Comparison of ENCODE assay signal across 27 mouse cellular contexts in genomic region chr7:114520122-114520521, GRCm38 (mm10). TPM values are rescaled to one million over a fixed set of nuclear protein-coding genes. Genes with fewer than 3 reads are reported as not detected.
DNase-seq lines count a peak whose midpoint lies in the region; TF ChIP-seq lines count a peak whose summit lies in the region.
"Had no signal": no experiment of that assay in that cellular context is flagged by ENCODE, and none has a peak within 500 bp of the region (broad histone marks: within the 10 kb centered on the region; RNA-seq: fewer than 3 reads in every experiment).

No protein-coding gene starts in this region.

- H3ac ChIP-seq in C2C12 (ENCODE audit: control insufficient read depth, insufficient read length, low read depth): no peak overlapping the region

- no peak for TF ChIP-seq CTCF in C2C12 (IDR thresholded peaks at IDR 0.05; ENCODE audit: control insufficient read depth, insufficient read depth, insufficient read length)
- no peak for TF ChIP-seq CTCF in layer of hippocampus, adult 2 months (conservative IDR thresholded peaks at IDR 0.05)

- peak; percentile 45 for DNase-seq in adrenal gland, adult 2 months
- no peak for DNase-seq in adrenal gland, postnatal 4 days (ENCODE audit: low spot score in 2 of 2)
- DNase-seq in 3T3-L1 (ENCODE audit: low read depth, low spot score): peak; percentile 36
- peak; percentile 13 for DNase-seq in adrenal gland, postnatal 14 days
- DNase-seq in cerebellum, postnatal 10 days: no peak
- DNase-seq in layer of hippocampus, adult 2 months (ENCODE audit: low spot score in 2 of 2): no peak
- DNase-seq in left cerebral cortex, adult 9 months (ENCODE audit: low spot score in 2 of 2): no peak
- DNase-seq: cerebellum, adult 18-20 months; cerebellum, adult 9-10 months; cerebellum, postnatal 25 days; gastrocnemius, postnatal 25 days; heart, adult 18-20 months; heart, postnatal 10 days; heart, postnatal 36 days; kidney, adult 11 months; kidney, adult 8-10 months had no signal

- H3K79me3 ChIP-seq in C2C12 (ENCODE audit: low read depth): no peaks in the 10 kb centered on the region

- no peak overlapping the region for H3K4me3 ChIP-seq in C2C12 (ENCODE audit: insufficient read depth, poor library complexity, severe bottlenecking)
- no peak overlapping the region for H3K4me3 ChIP-seq in layer of hippocampus, adult 2 months
- H3K4me3 ChIP-seq: embryonic facial prominence, embryonic 12.5 days; embryonic facial prominence, embryonic 15.5 days; heart, embryonic 12.5 days; heart, embryonic 15.5 days; hindbrain, embryonic 10.5 days; hindbrain, embryonic 13.5 days; intestine, embryonic 15.5 days had no signal

- no peak overlapping the region for H3K27ac ChIP-seq in layer of hippocampus, adult 2 months
- H3K27ac ChIP-seq: embryonic facial prominence, embryonic 12.5 days; embryonic facial prominence, embryonic 15.5 days; heart, embryonic 15.5 days; hindbrain, embryonic 10.5 days; hindbrain, embryonic 13.5 days; intestine, embryonic 15.5 days had no signal

- H3K27me3 ChIP-seq in C2C12 (ENCODE audit: control insufficient read depth, insufficient read depth, insufficient read length): no peaks in the 10 kb centered on the region
- H3K27me3 ChIP-seq: CH12.LX; embryonic facial prominence, embryonic 12.5 days; embryonic facial prominence, embryonic 15.5 days; heart, embryonic 12.5 days; heart, embryonic 15.5 days; hindbrain, embryonic 13.5 days; intestine, embryonic 15.5 days had no signal

- H3K36me3 ChIP-seq in C2C12 (ENCODE audit: control insufficient read depth, insufficient read depth): no peaks in the 10 kb centered on the region
- H3K36me3 ChIP-seq: embryonic facial prominence, embryonic 15.5 days; heart, embryonic 12.5 days; heart, embryonic 15.5 days; intestine, embryonic 15.5 days had no signal

- no peaks in the 10 kb centered on the region for H3K79me2 ChIP-seq in C2C12 (ENCODE audit: control insufficient read depth, insufficient read depth)

TF ChIP-seq in C2C12, 6 proteins besides CTCF, POLR2A, EP300 and RAD21:
- TF ChIP-seq FOSL1 (IDR thresholded peaks at IDR 0.05; ENCODE audit: insufficient read depth, low read length, poor library complexity, severe bottlenecking) (peak; percentile 74), MYOD1 (IDR thresholded peaks at IDR 0.05; ENCODE audit: control insufficient read depth, insufficient read length, low read depth) (peak; percentile 30), USF1 (IDR thresholded peaks at IDR 0.05; ENCODE audit: low read depth) (no peak)

RNA-seq across cellular contexts. Expression of gene Cyp2r1, which starts 42.6 kb away (rescaled TPM):
- total RNA-seq in adrenal gland, adult 2 months (2021): 1 to 10 TPM in 1 of 2 experiments, under 1 TPM in 1; 0.66 to 1.4 TPM
- polyA plus RNA-seq in adrenal gland, adult 2 months (2012; rRNA removed): 8.9 and 9.3 TPM in 2 replicates
- total RNA-seq in adrenal gland, postnatal 4 days (2021): 1 to 10 TPM; 1.9 to 2.3 TPM
- polyA plus RNA-seq in C2C12 (2012; fragmentation: generic; extraction: Trizol): not detected
- 1.8 and 2.6 TPM in 2 replicates for total RNA-seq in adrenal gland, postnatal 14 days (2021)
- 1 to 10 TPM; 2.0 to 2.2 TPM for total RNA-seq in layer of hippocampus, adult 2 months (2021)
- total RNA-seq: CH12.LX; gastrocnemius, adult 8-10 months; MEL had no signal

Comparison
In these comparisons a context has a peak if more than half of its experiments do, and no peak if none do; other contexts are left out.
1. DNase-seq: peak in adrenal gland, adult 2 months (single experiment), 3T3-L1 (single experiment) and adrenal gland, postnatal 14 days (single experiment); none in adrenal gland, postnatal 4 days (0 of 2), cerebellum, postnatal 10 days (0 of 2), layer of hippocampus, adult 2 months (0 of 2) and left cerebral cortex, adult 9 months (0 of 2).